Comparison of ENCODE assay signal across 8 mouse cellular contexts in genomic region chr4:110119438-110119837, GRCm38 (mm10).
DNase-seq lines count a peak whose midpoint lies in the region; ATAC-seq and TF ChIP-seq lines count a peak whose summit lies in the region.
"Had no signal": no experiment of that assay in that cellular context is flagged by ENCODE, and none has a peak within 500 bp of the region (broad histone marks: within the 10 kb centered on the region; RNA-seq: fewer than 3 reads in every experiment).

No protein-coding gene starts in this region.

- H3K4me2 ChIP-seq in midbrain, embryonic 14.5 days (ENCODE audit: low read length): no peak overlapping the region
- H3K4me2 ChIP-seq in midbrain, embryonic 16.5 days (ENCODE audit: low read length): no peak overlapping the region
- H3K4me2 ChIP-seq in hindbrain, embryonic 14.5 days (replicated peaks): no peak overlapping the region
- no peak overlapping the region for H3K4me2 ChIP-seq in neural tube, embryonic 15.5 days

- DNase-seq in midbrain, embryonic 14.5 days: peak; percentile 56
- peak; percentile 55 for DNase-seq in brain, embryonic 14.5 days (ENCODE audit: low read depth)
- DNase-seq in hindbrain, embryonic 14.5 days (ENCODE audit: low spot score): no peak
- no peak for DNase-seq in cerebellum, postnatal 10 days
- DNase-seq in gastrocnemius, adult 8-10 months (ENCODE audit: low spot score in 2 of 2): no peak

- H3K27me3 ChIP-seq in midbrain, embryonic 14.5 days (ENCODE audit: control insufficient read depth, insufficient read depth, low read length): no peaks in the 10 kb centered on the region
- no peaks in the 10 kb centered on the region for H3K27me3 ChIP-seq in midbrain, embryonic 16.5 days (ENCODE audit: control insufficient read depth, insufficient read depth, low read depth, low read length)
- no peaks in the 10 kb centered on the region for H3K27me3 ChIP-seq in hindbrain, embryonic 14.5 days (ENCODE audit: control insufficient read depth, insufficient read depth, low read length)
- H3K27me3 ChIP-seq in neural tube, embryonic 15.5 days (replicated peaks): no peaks in the 10 kb centered on the region

- H3K36me3 ChIP-seq in midbrain, embryonic 14.5 days (ENCODE audit: control insufficient read depth, insufficient read depth, low read length): no peaks in the 10 kb centered on the region
- no peaks in the 10 kb centered on the region for H3K36me3 ChIP-seq in midbrain, embryonic 16.5 days (ENCODE audit: control insufficient read depth, insufficient read depth, low read length)
- no peaks in the 10 kb centered on the region for H3K36me3 ChIP-seq in hindbrain, embryonic 14.5 days (replicated peaks; ENCODE audit: control insufficient read depth, insufficient read depth)
- H3K36me3 ChIP-seq in neural tube, embryonic 15.5 days: no peaks in the 10 kb centered on the region

- H3K9me3 ChIP-seq in midbrain, embryonic 14.5 days (ENCODE audit: control insufficient read depth, low read length): no peaks in the 10 kb centered on the region
- H3K9me3 ChIP-seq in midbrain, embryonic 16.5 days (replicated peaks; ENCODE audit: control insufficient read depth, low read length, poor library complexity, severe bottlenecking): no peaks in the 10 kb centered on the region
- no peaks in the 10 kb centered on the region for H3K9me3 ChIP-seq in hindbrain, embryonic 14.5 days (ENCODE audit: control insufficient read depth, low read length)
- H3K9me3 ChIP-seq in neural tube, embryonic 15.5 days (replicated peaks): no peaks in the 10 kb centered on the region

- no peak for TF ChIP-seq POLR2A in brain, embryonic 14.5 days (IDR thresholded peaks at IDR 0.05; ENCODE audit: borderline replicate concordance, extremely low read depth, insufficient read depth, insufficient read length, poor library complexity, severe bottlenecking)

- H3K4me3 ChIP-seq in midbrain, embryonic 14.5 days (replicated peaks; ENCODE audit: low read depth, low read length): no peak overlapping the region
- H3K4me3 ChIP-seq in midbrain, embryonic 16.5 days (ENCODE audit: low read depth, low read length): no peak overlapping the region
- H3K4me3 ChIP-seq in hindbrain, embryonic 14.5 days (replicated peaks; ENCODE audit: low read length): no peak overlapping the region
- no peak overlapping the region for H3K4me3 ChIP-seq in neural tube, embryonic 15.5 days (replicated peaks)

- no peak overlapping the region for H3K9ac ChIP-seq in midbrain, embryonic 14.5 days (replicated peaks; ENCODE audit: low read length)
- H3K9ac ChIP-seq in midbrain, embryonic 16.5 days (ENCODE audit: low read depth, low read length): no peak overlapping the region
- H3K9ac ChIP-seq in hindbrain, embryonic 14.5 days: no peak overlapping the region
- H3K9ac ChIP-seq in neural tube, embryonic 15.5 days (replicated peaks): no peak overlapping the region
- H3K9ac ChIP-seq: liver, embryonic 14.5 days had no signal

- H3K27ac ChIP-seq in midbrain, embryonic 14.5 days (replicated peaks; ENCODE audit: low read depth, low read length): no peak overlapping the region
- no peak overlapping the region for H3K27ac ChIP-seq in midbrain, embryonic 16.5 days (ENCODE audit: low read length)
- H3K27ac ChIP-seq in hindbrain, embryonic 14.5 days: peak overlapping the region; percentile 83
- H3K27ac ChIP-seq in neural tube, embryonic 15.5 days (replicated peaks): peak overlapping the region; percentile 87
- H3K27ac ChIP-seq: liver, embryonic 14.5 days had no signal

- WGBS in midbrain, embryonic 14.5 days: 49% methylated on average over 9 of the region's 9 CpGs
- 46% methylated on average over 9 of the region's 9 CpGs for WGBS in midbrain, embryonic 16.5 days
- 43% methylated on average over 9 of the region's 9 CpGs for WGBS in hindbrain, embryonic 14.5 days
- 38% methylated on average over 9 of the region's 9 CpGs for WGBS in neural tube, embryonic 15.5 days

- no peak for TF ChIP-seq CTCF in brain, embryonic 14.5 days (IDR thresholded peaks at IDR 0.05; ENCODE audit: borderline replicate concordance, extremely low read depth, insufficient read depth, insufficient read length)

- ATAC-seq in midbrain, embryonic 14.5 days (ENCODE audit: low FRiP score, low TSS enrichment): no peak
- no peak for ATAC-seq in midbrain, embryonic 16.5 days
- ATAC-seq in hindbrain, embryonic 14.5 days (ENCODE audit: low FRiP score): no peak
- no peak for ATAC-seq in neural tube, embryonic 15.5 days (ENCODE audit: low FRiP score)

- no peaks in the 10 kb centered on the region; the same call in 1 of the 2 replicates for H3K4me1 ChIP-seq in midbrain, embryonic 14.5 days (ENCODE audit: control insufficient read depth, insufficient read depth, low read length)
- H3K4me1 ChIP-seq in midbrain, embryonic 16.5 days (ENCODE audit: control insufficient read depth, insufficient read depth, low read length): peaks cover 9% of the 10 kb centered on the region
- peaks cover 23% of the 10 kb centered on the region for H3K4me1 ChIP-seq in hindbrain, embryonic 14.5 days (replicated peaks; ENCODE audit: control insufficient read depth, insufficient read depth, low read length)
- peaks cover 15% of the 10 kb centered on the region for H3K4me1 ChIP-seq in neural tube, embryonic 15.5 days

Comparison
In these comparisons a context has a peak if more than half of its experiments do, and no peak if none do; other contexts are left out.
1. DNase-seq: peak in midbrain, embryonic 14.5 days (single experiment) and brain, embryonic 14.5 days (single experiment); none in hindbrain, embryonic 14.5 days (single experiment), cerebellum, postnatal 10 days (0 of 2) and gastrocnemius, adult 8-10 months (0 of 2).
2. H3K27ac ChIP-seq: peak in hindbrain, embryonic 14.5 days (single experiment) and neural tube, embryonic 15.5 days (single experiment); none in midbrain, embryonic 14.5 days (single experiment) and midbrain, embryonic 16.5 days (single experiment).